Mouse (Mus musculus) left cerebral cortex, postnatal 25 days (tissue): Measurements from ENCODE around the gene Ddx42. TPM values are rescaled to one million over a fixed set of nuclear protein-coding genes. Genes with fewer than 3 reads are reported as not detected.

Source experiments
- DNase-seq, 2 experiments: peaks; one replicate each; pipeline ENCODE4 v3.0.0; 2022; ENCODE audit warnings: low spot score in 2 of 2, mixed read lengths in 1 of 2
- intact Hi-C: fragments of 180-260 bp; cut with DNase I; formaldehyde crosslinking; loops from one replicate; pipeline ENCODE4 v1.15.1; 2025
- total RNA-seq, 2 experiments: library from RNA; stranded (reverse); gene quantifications; 2 replicates each; pipeline ENCODE4 v1.2.3; 2021

Ddx42 gene
- total RNA-seq: 10 to 100 TPM; 64.1 to 68.2 TPM

DNA sequence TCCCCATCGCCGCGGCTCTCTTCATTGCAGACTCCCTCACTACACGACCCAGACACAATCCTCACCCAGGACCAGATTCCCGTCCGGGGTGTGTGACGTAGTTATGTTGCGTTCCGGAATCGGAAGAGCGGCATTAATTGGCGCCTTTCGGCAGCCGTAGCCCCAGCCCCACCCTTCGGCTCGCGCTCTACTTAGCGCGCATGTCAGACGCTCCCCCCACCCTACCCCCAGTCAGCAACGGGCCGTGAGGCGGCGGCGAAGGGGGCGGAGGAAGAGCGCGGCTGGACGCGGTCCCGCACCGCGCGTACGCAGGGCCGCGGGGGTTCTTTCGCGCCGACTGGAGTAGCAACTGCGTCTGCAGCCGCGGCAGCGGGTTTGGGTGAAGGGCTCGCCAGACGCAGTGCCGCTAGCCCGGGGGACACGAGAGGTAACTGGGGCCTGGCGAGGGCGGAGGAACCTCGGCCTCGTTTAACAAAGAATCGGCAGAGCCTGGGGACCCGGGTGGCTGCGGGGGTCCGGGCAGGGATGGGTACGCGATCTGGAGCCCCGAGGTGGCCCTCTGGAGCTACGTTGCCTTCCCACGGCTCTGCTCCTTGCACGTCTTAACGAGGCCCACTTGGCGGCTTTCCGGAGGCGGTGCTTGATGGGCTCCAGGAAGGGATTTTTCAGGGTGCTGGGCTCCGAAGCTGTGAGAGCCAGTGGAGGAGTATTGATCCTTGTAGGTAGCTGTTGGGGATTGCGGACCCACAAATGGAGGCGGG, at the start of gene Ddx42:
Gene Ddx42, plus strand, starts transcription at position 197 of the 761 bp plus-strand sequence.
- intact Hi-C loops: loop anchor here (2.0 to 5.0 kb wide), 3 partner anchors 24 to 56 kb away; partner anchors contain the start of genes Ftsj3, Gm10840, Limd2 and Psmc5
- peak; percentile 92 to 96 for DNase-seq

DNA sequence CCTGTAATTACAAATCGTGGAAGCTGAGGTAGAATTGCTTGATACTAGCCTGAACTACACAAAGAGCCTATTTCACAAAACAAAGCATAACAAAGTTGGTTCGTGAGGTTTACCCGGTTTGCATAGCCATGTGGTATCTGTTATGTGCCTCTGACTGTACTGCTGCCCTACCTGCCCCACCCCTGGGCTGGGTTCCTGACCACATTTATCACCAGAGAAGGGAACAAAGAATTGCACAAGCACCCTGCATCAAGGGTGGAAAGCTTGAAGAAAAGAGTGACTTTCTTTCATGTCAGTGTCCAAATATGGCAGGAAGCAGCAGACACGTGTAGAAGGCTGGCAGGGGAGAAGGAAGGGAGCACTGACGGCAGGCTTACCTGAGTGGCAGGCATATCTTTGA, 49.3 kb upstream of the Ddx42 start:
- intact Hi-C loops: no loop called here
- DNase-seq: no peak

DNA sequence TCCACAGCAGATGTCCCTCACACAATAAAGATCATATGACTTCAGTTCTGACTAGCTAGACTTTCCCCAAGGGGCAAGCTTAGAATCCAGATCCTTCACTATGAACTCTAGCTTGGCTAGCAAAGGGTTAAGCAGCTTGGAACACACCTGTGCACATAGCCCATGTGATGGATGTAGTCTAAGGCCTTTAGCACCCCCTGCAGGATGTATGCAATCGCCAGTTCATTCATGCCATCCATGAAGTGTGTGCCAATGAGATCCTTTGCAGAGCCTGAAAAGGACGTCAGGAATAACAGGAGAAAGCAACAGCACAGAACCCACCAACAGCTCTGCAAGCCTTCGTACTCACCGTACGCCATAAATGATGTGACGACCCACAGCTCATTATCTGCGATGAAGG, 45.9 kb upstream of the Ddx42 start:
- intact Hi-C loops: no loop called here
- no peak for DNase-seq

DNA sequence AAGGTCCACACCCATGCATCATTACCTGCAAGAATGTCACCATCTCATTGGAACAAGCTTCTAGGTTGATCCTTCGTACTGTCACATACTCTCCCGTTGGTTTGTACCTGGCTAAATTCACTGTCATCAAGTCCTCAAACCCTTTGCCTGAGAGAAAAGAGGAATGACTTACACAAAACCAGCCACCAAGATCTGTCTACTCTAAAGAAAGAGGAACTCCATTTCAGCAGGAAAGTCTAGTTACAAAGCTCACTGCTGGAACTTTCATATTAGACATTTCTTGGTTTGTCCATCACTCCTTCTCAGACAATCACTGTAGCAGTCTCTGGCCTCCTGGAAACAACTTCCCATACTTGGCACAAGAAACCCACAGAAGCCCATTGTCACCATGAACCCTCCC, 43.5 kb upstream of the Ddx42 start:
- DNase-seq: no peak
- intact Hi-C loops: no loop called here

DNA sequence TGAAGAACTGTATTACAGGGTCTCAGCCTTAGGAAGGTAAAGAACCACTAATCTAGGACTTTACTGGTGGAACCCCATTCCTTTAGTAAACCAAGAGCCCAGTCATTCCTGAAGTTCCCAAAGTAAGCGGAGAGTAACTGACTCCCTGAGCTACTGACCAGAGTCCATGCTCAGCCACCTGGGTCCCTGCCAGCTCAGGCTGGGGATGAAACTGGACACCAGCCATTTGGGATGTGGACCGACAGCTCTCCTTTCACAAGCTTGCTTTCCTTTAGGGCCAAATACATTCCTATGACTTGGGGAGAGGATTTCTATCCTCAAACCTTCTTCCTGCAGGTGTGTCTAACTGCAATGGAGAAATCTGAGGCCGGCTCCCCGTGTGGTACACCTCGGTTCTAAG, 42.4 kb upstream of the Ddx42 start:
- no peak for DNase-seq
- intact Hi-C loops: no loop called here

DNA sequence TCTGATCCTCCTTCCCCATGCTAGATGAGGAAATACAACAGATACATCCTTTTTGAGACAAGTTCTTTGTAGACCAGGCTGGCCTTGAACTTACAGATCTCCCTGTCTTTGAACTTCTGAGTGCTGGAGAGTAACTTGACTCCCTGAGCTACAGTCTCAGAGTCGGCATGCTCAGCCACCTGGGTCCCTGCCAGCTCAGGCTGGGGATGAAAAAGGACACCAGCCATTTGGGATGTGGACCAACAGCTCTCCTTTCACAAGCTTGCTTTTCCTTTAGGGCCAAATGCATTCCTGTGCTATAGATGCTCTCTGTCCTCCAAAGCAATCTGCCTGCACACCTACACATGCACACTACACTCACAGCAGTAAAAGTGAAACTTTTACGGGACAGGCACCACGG, 41.6 kb upstream of the Ddx42 start:
- DNase-seq: no peak
- intact Hi-C loops: no loop called here

DNA sequence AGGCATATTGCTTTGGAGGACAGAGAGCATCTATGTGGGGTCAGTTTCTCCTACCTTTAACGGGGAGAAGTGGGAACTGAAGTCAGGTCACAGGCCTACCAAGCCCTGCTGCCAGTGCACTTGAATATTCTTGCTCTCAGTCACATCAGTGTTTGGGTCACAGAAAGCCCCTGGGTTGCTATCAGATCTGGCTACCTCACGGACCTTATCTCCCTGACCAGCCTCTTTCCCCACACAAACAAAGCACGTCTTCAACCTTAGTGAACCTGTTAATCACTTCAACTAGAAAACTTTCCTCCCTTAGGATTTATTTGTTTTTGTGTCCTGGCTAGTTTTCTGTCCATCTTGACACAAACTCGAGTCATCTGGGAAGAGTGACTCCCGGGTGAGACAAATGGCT, 40.4 kb upstream of the Ddx42 start:
- intact Hi-C loops: no loop called here

DNA sequence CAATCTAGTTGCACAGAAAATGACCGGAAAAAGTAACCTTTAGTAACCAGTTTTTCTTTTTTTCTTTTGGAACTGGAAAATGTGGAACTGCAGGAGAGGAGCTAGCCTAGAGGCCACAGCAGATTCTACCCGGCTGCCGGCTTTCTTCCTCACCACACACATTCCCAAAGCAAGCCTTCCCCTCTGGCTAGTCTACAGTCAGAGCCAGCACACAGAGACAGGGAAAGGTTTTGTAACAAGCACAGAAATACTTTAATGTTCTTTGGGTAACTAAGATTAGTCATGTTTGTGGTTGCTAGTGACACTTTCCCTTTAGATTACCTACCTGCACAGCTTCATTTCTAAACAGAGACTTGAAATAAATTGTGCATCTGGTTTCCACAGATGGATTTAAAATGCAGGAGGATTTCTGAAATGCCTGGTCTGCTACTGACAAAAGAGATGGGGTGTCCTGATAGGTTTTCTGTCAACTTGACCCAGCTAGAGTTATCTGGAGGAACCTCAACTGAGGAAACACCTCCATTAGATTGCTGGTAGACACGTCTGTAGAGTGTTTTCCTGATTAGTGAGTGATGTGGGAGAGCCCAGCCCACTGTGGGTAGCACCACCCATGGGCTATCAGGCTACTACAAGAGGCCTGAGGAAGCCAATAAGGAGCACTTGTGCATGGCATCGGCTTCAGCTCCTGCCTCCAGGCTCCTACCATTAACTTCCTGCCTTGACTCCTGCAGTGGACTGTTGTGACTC, 38.5 kb upstream of the Ddx42 start:
- intact Hi-C loops: no loop called here
- DNase-seq: no peak

More for the DNA sequence above, 40.4 kb upstream of the Ddx42 start:
- no peak for DNase-seq

DNA sequence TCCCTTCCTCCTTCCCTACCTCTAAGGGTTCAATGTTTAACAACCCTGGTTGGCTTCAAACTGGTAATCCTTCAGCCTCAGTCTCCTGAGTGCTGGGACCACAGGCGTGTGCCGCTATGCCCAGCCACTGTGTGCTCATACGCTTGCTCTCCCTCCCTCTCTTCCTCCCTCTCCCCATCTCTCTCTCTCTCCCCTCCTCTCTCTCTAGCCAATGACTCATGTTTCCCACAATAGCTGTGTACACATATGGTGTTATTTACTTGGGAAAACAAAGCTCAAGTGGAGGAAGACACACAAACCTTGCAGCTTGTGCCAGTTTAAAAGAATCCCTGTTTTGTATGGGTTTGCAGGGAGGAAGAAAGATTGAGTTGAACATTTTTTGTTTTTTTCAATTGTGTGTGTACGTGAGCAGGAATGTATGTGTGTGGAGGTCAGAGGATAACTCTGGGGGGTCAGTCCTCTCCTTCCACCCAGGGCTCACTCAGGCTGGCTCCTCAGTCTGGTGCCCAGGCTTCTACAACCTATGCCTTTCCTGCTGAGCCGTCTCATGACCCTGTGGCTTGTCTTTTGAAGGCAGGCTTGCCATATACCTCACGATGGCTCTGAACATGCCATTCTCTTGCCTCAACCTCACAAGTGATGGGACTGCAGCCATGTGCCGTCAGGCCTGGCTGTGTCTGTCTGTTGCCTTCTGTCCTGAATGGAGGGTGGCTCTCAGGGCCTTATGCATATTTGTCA, 36.8 kb upstream of the Ddx42 start:
- intact Hi-C loops: loop anchor here (1.0 kb wide), 1 partner anchor 19 kb away; no protein-coding TSS in a partner anchor
- peak; percentile 57 to 84 for DNase-seq

DNA sequence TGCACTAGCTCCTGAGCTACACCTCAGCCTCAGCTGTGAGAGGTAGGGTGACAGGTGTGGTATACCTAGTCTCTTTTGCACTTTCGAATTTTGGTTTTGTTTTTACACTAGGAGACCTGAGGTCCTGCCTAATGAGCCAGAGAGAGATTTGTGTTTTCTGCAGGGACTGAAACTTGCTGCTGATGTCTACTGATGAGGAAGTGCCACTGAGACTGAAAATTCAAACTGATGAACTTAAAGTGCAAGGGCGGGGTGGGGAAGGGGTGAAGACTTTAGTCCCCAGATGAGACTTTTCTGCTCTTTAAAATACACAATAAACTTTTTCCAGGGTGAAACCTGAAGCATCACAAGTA, 36.3 kb upstream of the Ddx42 start:
- DNase-seq: no peak
- intact Hi-C loops: no loop called here

DNA sequence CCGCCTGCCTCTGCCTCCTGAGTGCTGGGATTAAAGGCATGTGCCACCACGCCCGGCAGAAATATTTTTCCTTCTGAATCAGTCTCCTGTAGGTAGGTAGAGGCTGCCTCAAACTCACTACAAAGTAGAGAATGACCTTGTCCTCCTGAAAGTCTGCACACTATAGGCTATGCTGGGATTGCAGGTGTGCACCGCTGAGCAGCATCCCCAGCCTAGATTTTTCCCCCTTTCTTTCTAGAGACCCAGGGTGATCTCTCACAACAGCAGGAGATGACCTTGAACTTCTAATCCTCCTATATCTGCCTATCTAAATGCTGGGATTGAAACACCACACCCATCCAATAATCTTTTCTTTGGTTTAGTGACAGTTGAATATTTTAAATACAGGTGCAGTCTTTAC, 29.4 kb upstream of the Ddx42 start:
- DNase-seq: no peak
- intact Hi-C loops: no loop called here

DNA sequence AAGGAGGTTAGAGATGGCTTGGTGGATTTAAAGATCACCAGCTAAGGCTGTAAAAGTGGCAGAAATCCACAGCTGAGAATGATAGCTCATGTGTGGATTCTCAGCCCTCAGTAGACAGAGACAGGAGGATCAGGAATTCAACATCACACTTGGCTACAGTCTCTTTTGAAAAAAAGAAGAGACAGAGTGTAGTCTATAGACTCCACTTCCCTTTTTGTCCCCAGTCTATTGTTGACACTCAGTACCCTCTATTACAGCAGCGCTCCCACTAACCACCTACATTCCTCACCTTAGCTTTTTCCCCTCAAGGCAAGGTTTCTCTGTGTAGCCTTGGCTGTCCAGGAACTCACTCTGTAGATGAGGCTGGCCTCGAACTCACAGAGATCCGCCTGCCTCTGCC, 25.0 kb upstream of the Ddx42 start:
- intact Hi-C loops: loop anchor here (2.0 kb wide), 1 partner anchor 25 kb away; the partner anchor contains the start of genes Ccdc47 and Ddx42
- DNase-seq: no peak

DNA sequence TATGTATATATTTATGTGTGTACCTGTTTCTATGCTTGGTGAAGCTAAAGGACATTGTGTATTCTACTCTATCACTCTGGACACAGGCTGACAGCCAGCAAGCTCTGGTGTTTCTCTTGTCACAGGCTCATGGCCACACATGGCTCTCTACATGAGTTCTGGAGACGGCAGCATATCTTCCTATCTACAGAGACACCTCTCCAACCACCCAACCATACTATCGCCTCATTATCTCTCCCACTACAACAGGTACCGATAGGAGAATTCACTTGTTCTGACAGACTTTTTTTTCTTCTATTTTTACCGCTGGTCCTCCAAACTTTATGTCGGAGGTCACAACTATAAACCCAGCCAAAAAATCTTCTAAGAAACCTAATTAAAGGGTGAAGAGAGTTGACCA, 24.5 kb upstream of the Ddx42 start:
- intact Hi-C loops: loop anchor here (2.0 kb wide), 1 partner anchor 25 kb away; the partner anchor contains the start of genes Ccdc47 and Ddx42
- no peak for DNase-seq

DNA sequence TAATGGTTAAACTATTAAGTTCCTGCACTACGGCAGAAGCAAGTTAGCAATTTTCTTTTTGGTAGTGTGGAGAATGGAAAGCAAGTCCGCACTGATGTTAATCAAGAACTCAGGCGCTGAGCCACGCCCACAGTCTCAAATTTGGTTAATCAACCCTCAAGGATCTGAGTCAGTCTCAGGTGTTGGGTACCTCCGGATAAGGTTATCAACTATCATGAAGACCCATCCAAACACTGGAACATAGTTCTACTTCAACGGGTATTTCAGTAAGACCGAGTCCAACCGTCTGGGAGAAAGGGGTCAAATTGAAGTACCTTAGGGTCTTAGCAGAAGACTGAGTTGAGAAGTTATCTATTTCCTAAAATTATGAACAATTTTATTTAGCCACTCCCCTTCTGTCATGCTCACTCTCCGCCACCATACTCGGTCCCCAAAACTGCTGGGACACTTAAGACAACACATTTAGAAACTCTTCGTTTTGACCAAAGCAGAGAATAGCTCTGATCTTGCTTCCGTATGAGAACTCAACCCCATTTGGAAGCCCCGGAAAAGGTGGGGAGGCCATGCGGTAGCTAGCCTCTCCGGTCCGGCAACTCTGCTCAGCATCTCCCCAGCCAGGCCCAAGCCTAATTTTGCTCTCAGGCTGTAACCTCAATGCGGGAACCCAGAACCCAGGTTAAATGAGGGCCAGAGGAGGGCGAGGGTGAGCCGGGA, 23.9 kb upstream of the Ddx42 start:
- intact Hi-C loops: loop anchor here (1.0 to 2.0 kb wide), 2 partner anchors 24 to 35 kb away; partner anchors contain the start of genes Ccdc47 and Ddx42
- no peak for DNase-seq

DNA sequence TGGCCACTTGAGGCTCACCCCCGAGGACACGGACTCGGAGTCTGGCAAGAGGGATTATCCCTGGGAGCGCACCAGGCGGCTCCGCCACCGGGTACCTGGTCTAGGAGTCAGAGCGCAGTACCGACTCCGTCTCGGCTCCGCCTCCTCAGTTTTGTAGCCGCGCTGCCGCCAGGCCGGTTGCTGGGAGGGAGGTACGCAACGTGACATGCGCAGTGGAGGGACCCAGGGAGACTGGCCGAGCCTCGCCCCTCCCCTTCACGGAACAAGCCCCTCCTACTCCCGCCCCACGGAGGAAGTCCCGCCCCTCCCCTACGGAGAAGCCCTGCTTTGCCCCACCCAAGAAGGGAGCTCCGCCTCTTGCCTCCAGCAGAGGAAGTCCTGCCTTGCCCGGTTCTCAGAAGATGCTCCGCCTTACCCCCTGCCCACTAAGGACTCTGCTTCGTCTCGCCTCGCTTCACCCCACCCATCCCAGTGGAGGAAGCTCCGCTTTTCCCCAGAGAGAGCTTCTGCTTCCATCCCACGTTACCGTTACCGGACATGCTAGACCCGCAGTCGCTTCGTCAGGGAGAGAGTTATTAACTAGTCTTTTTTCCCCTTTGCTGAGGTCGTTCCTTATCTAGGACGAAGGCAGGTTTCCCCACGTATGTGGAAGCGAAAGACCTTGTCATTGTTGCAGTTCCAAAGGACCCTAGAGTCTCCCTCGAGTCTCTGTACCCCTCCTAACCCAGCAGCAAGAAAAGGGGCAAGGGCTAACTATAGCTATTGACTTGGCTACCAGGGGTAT, 23.2 kb upstream of the Ddx42 start:
- peak; percentile 94 to 98 for DNase-seq
- intact Hi-C loops: loop anchor here (1.0 to 2.0 kb wide), 2 partner anchors 23 to 35 kb away; partner anchors contain the start of genes Ccdc47 and Ddx42

DNA sequence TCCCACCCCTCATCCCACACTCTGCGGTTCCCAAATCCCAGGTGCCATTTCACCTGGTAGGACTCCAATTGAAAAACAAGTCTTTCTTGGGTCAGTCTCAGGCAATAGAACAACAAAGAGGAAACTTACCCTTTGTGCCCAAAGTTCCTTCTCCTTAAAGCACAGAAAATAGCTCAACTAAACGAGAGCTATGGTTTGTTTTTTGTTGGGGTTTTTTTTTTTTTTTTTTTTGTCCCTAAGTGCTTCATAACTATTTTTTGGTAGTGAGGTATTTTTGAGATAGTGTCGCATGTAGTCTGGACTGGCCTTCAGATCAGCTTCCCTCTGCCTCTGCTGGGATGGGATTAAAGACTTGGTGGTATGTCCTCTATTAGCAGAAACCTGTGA, 22.6 kb upstream of the Ddx42 start:
- DNase-seq: no peak
- intact Hi-C loops: no loop called here

DNA sequence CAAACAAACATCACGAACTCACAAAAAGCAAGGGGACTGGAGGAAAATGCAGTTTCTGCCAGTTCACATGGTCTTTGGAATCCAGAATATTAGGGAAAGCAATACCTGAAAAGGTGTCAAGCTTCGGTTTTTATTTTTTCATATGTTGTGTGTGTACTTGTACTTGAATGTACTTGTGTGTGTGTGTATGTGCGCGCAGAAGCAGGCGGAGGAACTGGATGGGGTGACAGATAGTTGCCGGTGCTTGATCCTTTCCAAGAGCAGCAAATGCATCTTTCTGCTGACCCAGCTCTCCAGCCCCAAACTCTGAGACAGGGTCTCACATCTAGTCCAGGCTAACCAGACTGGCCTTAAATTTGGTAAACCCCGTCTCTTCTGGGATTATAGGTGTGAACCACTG, 21.8 kb upstream of the Ddx42 start:
- intact Hi-C loops: no loop called here
- no peak for DNase-seq

DNA sequence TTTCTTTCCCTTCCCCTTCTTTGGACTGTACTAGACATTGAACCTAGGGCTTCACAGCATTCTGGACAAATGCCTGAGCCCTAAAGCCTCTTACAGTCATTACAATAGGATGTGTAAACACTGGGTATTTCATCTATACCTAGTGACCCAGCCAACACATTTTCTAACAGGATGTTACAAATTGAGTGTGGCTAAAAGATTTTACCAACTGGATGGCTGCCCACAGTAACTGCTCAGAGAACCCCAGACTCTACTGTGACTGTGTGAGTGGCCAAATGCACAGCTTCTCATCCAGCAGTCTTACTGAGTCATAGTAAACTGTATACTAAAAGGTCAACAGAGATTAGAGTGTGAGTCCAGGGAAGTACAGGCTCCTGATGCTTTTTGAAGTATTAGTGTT, 21.4 kb upstream of the Ddx42 start:
- intact Hi-C loops: no loop called here
- DNase-seq: no peak

DNA sequence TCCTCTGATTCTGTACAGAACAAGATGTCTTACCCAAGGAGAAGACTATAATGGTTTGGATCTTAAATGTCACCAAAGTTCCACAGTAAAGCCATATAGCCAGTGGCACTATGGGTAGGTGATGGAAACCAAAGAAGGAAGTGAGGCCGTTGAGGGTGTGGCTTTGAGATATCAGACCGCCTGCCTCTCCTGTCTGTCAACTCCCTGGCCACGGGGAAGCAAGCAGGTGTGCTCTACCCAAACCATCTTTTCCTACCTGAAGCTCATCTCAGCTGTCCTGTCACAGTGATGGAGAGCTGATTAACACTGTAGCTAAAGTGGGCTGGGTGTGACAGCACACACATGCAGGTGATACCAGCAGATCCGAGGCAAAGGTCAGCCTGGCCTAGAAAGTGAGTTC, 18.4 kb upstream of the Ddx42 start:
- no peak for DNase-seq
- intact Hi-C loops: no loop called here
